Mouse (Mus musculus) kidney, embryonic 16.5 days (tissue): ENCODE data around the gene Rhd. TPM values are rescaled to one million over a fixed set of nuclear protein-coding genes. Genes with fewer than 3 reads are reported as not detected.
"Not testable (repeated sequence)": the region's sequence is repeated elsewhere in the genome, so short reads cannot be mapped to it uniquely, and the experiment has no call there.

Source experiments
- ATAC-seq: fragments of 200-750 bp; cut with Nextera tagmentation; 2 replicates; pipeline ENCODE4 v1.8.0; 2017; ENCODE audit warnings: moderate TSS enrichment; ENCODE audit not compliant: low FRiP score, low TSS enrichment
- H3K27ac ChIP-seq: fragments of 300-500 bp; sonication (generic); 2 replicates; pipeline ENCODE4 v1.5.1; 2014; ENCODE audit warnings: low read length
- H3K27me3 ChIP-seq: fragments of 300-500 bp; sonication (generic); 2 replicates; pipeline ENCODE4 v1.6.1; 2014; ENCODE audit warnings: low read length, control low read depth, mixed read lengths; ENCODE audit not compliant: insufficient read depth
- H3K36me3 ChIP-seq: fragments of 300-500 bp; sonication (generic); 2 replicates; pipeline ENCODE4 v1.6.1; 2014; ENCODE audit warnings: low read length, control low read depth, mixed read lengths; ENCODE audit not compliant: insufficient read depth
- H3K4me1 ChIP-seq: fragments of 300-500 bp; sonication (generic); 2 replicates; pipeline ENCODE4 v1.6.1; 2014; ENCODE audit warnings: low read length, control low read depth, mixed read lengths; ENCODE audit not compliant: insufficient read depth
- H3K4me2 ChIP-seq: fragments of 300-500 bp; sonication (generic); replicated peaks from 2 replicates; pipeline ENCODE4 v1.6.1; 2014; ENCODE audit warnings: low read depth, low read length
- H3K4me3 ChIP-seq: fragments of 300-500 bp; sonication (generic); 2 replicates; pipeline ENCODE4 v1.5.1; 2014; ENCODE audit warnings: mild to moderate bottlenecking, low read length
- H3K9ac ChIP-seq: fragments of 300-500 bp; sonication (generic); replicated peaks from 2 replicates; pipeline ENCODE4 v1.6.1; 2014; ENCODE audit warnings: low read length
- H3K9me3 ChIP-seq: fragments of 300-500 bp; sonication (generic); 2 replicates; pipeline ENCODE4 v1.6.1; 2016; ENCODE audit warnings: low read length, control low read depth
- WGBS: fragments of 180-500 bp; shearing (Covaris S2); extraction: QIAGEN DNeasy Blood & Tissue Kit; methylation state at CpG from one replicate; pipeline ENCODE4 v1.1.7; 2014; 5-methylcytosine and 5-hydroxymethylcytosine counted together
- polyA plus RNA-seq: library from polyadenylated mRNA; unstranded; fragments of >200 nt; fragmentation: Nextera tagmentation; extraction: Ambion mirVana; gene quantifications from 2 replicates; pipeline ENCODE4 v1.2.1, GENCODE M21; 2015

Rhd gene
- polyA plus RNA-seq = 2.7 and 3.0 TPM in 2 replicates

DNA sequence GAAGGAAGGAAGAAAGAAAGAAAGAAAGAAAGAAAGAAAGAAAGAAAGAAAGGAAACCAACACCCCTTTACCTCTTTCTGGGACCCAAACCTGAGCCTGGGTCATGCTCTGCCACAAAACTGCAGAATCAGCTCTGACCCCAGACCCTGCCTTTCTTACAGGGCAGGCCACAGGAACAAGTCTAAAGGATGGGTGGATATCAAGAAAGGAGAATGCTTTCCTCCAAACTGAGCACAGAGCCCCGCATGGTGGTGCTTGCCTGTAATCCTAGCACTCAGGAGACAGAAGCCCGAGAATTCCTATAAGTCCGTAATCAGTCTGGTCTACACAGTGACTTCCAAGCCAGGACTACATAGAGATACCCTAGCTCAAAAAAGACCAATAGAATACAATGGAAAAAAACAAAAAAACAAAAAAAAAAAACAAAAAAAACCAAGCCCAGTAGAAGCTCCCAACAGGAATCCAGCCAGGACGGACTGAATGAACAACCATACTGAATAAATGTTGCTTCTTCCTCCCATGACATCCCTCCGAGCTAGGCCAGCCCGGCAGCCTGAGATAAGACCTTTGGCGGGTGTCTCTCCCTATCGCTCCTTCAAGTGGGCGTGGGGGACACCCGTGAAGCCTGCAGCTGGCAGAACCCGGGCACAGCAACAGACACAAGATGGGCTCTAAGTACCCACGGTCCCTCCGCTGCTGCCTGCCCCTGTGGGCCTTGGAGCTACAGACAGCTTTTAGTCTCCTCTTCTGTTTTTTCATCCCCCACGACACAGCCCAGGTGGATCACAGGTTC lies at the start of gene Rhd:
Gene Rhd, plus strand, starts transcription at position 600 of the 793 bp plus-strand sequence.
- H3K9me3 ChIP-seq = no peaks in the 10 kb centered on the region
- H3K9ac ChIP-seq = no peak within 1 kb of the TSS
- H3K36me3 ChIP-seq = no peaks in the 10 kb centered on the region
- peaks cover 6% of the 10 kb centered on the region for H3K27me3 ChIP-seq
- WGBS = 76% methylated on average over 14 of the region's 14 CpGs
- H3K4me2 ChIP-seq = no peak within 1 kb of the TSS
- no peak within 1 kb of the TSS for H3K27ac ChIP-seq
- H3K4me1 ChIP-seq = peaks cover 10% of the 10 kb centered on the region
- no peak for ATAC-seq
- H3K4me3 ChIP-seq = no peak within 1 kb of the TSS

DNA sequence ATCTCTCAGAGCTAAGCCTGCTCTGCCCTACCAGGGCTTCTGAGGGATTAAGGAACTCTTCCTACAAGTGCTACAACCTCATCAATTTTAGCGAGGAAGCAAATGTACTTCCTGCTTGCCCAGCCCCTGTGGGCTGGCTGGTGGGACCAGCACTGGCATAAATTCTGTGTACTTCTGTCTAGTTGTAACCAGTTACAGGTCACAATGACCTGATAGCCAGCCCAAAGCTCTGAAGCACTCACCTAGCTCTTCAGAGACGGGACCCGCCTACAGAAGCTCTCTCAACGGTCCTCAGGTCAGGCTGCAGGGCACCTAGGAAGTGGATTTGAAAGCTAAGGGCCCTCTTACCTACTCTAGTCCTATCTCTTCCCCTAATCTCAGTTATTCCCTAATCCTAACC lies 46.6 kb upstream of the Rhd start:
- no peaks in the 10 kb centered on the region; the same call in 1 of the 2 replicates for H3K36me3 ChIP-seq
- 74% methylated on average over 4 of the region's 4 CpGs for WGBS
- no peaks in the 10 kb centered on the region for H3K9me3 ChIP-seq
- H3K9ac ChIP-seq = no peak overlapping the region
- H3K4me2 ChIP-seq = no peak overlapping the region
- H3K4me1 ChIP-seq = peaks cover 15% of the 10 kb centered on the region
- H3K27me3 ChIP-seq = no peaks in the 10 kb centered on the region
- ATAC-seq = no peak
- no peak overlapping the region for H3K27ac ChIP-seq
- H3K4me3 ChIP-seq = no peak overlapping the region

DNA sequence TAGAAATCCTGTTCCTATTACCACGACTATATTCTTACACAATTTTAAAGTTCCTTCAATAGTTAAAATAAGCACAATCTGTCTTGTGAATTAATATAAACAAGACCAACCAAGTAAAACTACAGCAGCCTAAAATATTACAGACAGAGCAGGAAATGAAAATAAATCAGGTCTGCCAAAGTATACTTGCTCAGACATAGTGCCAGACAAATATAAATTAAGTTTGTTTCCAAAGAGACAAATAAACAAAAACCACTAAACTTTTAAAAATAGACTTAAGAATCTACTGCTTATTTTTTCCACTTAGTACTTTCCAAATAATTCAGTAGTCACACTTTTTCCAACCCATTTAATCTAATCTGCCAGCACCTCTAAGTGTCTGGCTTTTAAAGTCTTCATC lies 43.3 kb upstream of the Rhd start:
- ATAC-seq = no peak
- Histone ChIP-seq H3K4me2 (0 out of 2 replicates have a peak overlapping the region, but pooled peaks have one; percentile 3), H3K27me3 (no peaks in the 10 kb centered on the region), H3K9me3 (no peaks in the 10 kb centered on the region), H3K4me1 (peaks cover 18% of the 10 kb centered on the region), H3K4me3 (no peak overlapping the region), H3K36me3 (peaks cover 2% of the 10 kb centered on the region), H3K9ac (no peak overlapping the region), H3K27ac (no peak overlapping the region)
- 68% methylated on average over 1 of the region's 1 CpGs for WGBS

DNA sequence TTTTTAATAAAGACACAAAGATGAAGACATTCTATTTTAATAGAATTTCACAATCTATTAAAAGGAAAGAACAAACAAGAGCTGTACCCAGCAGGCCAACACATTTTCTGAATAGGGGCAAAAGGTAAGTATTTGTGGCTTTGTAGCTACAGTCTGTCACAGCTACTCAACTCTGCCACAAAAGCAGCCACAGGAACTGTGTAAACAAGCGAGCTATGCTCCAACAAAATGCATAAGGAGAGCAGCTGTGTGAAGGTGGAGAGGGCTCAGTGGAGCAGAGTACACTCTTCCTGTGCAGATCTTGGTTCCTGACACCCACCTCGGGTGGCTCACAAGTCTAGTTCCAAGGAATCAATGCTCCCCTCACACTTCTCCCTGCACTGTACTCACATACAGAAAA lies 40.8 kb upstream of the Rhd start:
- no peaks in the 10 kb centered on the region for H3K27me3 ChIP-seq
- peaks cover 15% of the 10 kb centered on the region for H3K36me3 ChIP-seq
- H3K9me3 ChIP-seq = no peaks in the 10 kb centered on the region
- H3K4me2 ChIP-seq = no peak overlapping the region
- WGBS = 40% methylated on average over 2 of the region's 2 CpGs
- H3K4me3 ChIP-seq = no peak overlapping the region
- no peak for ATAC-seq
- H3K4me1 ChIP-seq = peaks cover 18% of the 10 kb centered on the region
- H3K27ac ChIP-seq = 0 out of 2 replicates have a peak overlapping the region, but pooled peaks have one; percentile 35
- H3K9ac ChIP-seq = no peak overlapping the region

DNA sequence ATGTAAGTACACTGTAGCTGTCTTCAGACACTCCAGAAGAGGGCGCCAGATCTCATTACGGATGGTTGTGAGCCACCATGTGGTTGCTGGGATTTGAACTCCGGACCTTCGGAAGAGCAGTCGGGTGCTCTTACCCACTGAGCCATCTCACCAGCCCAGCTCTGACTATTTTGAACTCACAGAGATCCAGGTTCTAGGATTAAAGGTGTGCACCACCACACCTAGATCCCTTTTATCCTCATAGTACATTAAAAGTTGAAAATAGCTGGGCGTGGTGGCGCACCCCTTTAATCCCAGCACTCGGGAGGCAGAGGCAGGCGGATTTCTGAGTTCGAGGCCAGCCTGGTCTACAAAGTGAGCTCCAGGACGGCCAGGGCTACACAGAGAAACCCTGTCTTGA lies 38.5 kb upstream of the Rhd start:
- WGBS = 89% methylated on average over 9 of the region's 11 CpGs
- not testable (repeated sequence) for H3K27ac ChIP-seq, H3K4me2 ChIP-seq, ATAC-seq, H3K9me3 ChIP-seq, H3K27me3 ChIP-seq, H3K9ac ChIP-seq, H3K4me3 ChIP-seq
- H3K36me3 ChIP-seq = peaks cover 24% of the 10 kb centered on the region
- peaks cover 12% of the 10 kb centered on the region for H3K4me1 ChIP-seq

DNA sequence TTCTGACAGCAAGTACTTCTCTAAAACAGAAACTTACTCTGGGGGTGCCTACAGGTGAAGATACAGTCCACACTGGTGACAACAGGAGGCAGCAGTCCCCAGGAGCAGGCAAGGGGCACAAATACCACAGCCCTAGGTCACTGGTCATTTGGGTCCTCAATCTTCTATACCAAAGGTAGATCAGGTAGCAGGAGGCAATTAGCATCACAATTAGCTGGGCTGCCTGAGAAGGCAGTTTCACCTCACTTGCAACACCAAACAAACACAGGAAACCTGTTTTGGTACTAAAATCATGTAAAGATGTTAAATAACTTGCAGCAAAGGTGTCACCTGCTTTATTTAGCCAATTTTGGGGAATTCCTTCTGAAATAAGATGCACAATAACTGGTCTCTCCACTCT lies 38.0 kb upstream of the Rhd start:
- ATAC-seq = no peak
- H3K27ac ChIP-seq = no peak overlapping the region
- H3K9ac ChIP-seq = no peak overlapping the region
- H3K4me2 ChIP-seq = no peak overlapping the region
- H3K4me3 ChIP-seq = no peak overlapping the region
- peaks cover 28% of the 10 kb centered on the region for H3K36me3 ChIP-seq
- H3K27me3 ChIP-seq = no peaks in the 10 kb centered on the region
- H3K9me3 ChIP-seq = no peaks in the 10 kb centered on the region
- peaks cover 10% of the 10 kb centered on the region for H3K4me1 ChIP-seq

DNA sequence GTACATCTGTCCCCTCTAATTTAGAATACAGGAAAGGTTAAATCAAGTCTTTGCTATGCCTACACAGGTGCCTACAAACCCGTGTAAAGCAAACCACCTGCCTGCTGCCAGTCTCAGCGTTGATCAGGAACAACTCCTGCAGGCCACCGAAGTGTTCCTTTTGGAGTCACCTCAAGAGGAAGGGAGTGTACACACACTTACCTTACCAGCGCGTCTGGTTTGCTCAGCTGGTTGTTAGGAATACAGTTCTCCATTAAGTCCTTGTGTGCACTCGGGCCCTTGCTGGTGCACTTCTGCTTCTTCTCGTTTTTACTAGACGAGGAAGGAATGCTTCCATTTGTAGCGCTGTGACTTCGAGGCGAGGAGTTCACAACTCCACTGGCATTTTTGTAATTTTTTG lies 36.5 kb upstream of the Rhd start:
- Histone ChIP-seq H3K4me3 (no peak overlapping the region), H3K4me1 (peaks cover 3% of the 10 kb centered on the region; the same call in 1 of the 2 replicates), H3K9me3 (no peaks in the 10 kb centered on the region), H3K27me3 (no peaks in the 10 kb centered on the region), H3K27ac (no peak overlapping the region), H3K36me3 (peaks cover 35% of the 10 kb centered on the region), H3K9ac (no peak overlapping the region), H3K4me2 (no peak overlapping the region)
- no peak for ATAC-seq
- 88% methylated on average over 11 of the region's 11 CpGs for WGBS

DNA sequence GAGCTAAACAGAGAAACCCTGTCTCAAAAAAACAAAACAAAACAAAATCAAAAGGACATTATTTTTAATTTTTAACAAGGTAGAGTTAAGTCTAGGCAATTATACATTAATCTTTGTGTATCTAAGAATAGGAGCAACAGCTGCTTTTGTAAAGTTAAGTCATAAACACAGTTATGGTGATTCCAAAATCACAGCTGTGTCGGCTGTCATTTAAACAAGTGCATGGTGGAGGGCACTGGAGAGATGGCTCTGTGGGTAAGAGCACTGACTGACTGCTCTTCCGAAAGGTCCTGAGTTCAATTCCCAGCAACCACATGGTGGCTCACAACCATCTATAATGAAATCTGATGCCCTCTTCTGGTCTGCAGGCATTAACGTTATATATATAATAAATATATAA lies 32.4 kb upstream of the Rhd start:
- Histone ChIP-seq H3K4me3 (no peak overlapping the region), H3K9me3 (no peaks in the 10 kb centered on the region), H3K36me3 (peaks cover 31% of the 10 kb centered on the region), H3K4me2 (no peak overlapping the region), H3K4me1 (no peaks in the 10 kb centered on the region), H3K27me3 (no peaks in the 10 kb centered on the region), H3K27ac (no peak overlapping the region), H3K9ac (no peak overlapping the region)
- WGBS = 88% methylated on average over 3 of the region's 3 CpGs
- ATAC-seq = no peak

DNA sequence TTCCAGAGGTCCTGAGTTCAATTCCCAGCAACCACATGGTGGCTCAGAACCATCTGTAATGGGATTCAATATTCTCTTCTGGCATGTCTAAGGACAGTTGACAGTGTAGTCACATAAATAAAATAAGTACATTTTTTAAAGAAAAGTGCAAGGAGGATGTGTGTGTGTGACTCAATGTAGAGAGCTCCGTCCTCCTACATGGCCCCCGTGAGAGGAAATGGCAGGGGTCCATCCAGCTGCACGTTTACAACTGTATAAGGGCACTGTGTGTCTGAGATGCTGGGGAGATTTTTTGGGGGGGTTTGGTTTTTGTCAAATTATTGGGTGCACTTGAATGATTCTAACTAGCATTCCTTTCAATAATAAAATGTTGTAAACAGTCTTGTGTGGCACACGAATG lies 28.9 kb upstream of the Rhd start:
- Histone ChIP-seq H3K36me3 (peaks cover 19% of the 10 kb centered on the region), H3K4me1 (no peaks in the 10 kb centered on the region), H3K9me3 (no peaks in the 10 kb centered on the region), H3K9ac (no peak overlapping the region), H3K4me2 (no peak overlapping the region), H3K27me3 (no peaks in the 10 kb centered on the region), H3K27ac (no peak overlapping the region), H3K4me3 (no peak overlapping the region)
- ATAC-seq = no peak
- WGBS = 85% methylated on average over 4 of the region's 4 CpGs

DNA sequence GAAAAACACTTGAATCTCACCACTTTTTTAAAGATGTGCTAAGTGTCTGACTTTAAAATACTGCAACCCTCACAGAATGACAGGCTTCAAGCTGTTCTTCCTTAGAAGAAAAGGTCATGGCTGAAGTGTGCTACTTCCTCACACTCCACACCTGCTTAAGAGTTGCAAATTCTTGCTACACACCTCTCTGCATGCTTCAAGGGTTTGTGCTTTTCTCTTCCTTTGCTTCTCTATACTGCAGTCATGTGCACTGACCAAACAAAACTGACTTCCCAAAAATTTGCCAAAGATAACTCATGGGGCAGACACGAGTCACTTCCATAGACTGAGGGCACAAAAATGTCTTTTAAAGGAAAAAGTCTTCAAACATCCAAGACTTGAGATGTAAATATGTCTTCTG lies 26.1 kb upstream of the Rhd start:
- Histone ChIP-seq H3K9ac (no peak overlapping the region), H3K4me1 (no peaks in the 10 kb centered on the region), H3K36me3 (peaks cover under 1% of the 10 kb centered on the region; the same call in 1 of the 2 replicates), H3K9me3 (no peaks in the 10 kb centered on the region), H3K27me3 (no peaks in the 10 kb centered on the region), H3K27ac (no peak overlapping the region), H3K4me2 (no peak overlapping the region), H3K4me3 (no peak overlapping the region)
- 51% methylated on average over 1 of the region's 1 CpGs for WGBS
- ATAC-seq = no peak
